Mouse (Mus musculus): ENCODE data around the gene Ebf1. TPM values are rescaled to one million over a fixed set of nuclear protein-coding genes. Genes with fewer than 3 reads are reported as not detected.

Gene Ebf1
- total RNA-seq, 1 experiment from 2014 or later, result 184 TPM

GRCm38 (mm10) chr11:44795767-44796166 is 178.7 kb downstream of the Ebf1 start:
- no peak for ATAC-seq (ENCODE audit: extremely low read depth, insufficient number of reproducible peaks, low FRiP score, poor library complexity, severe bottlenecking)

GRCm38 (mm10) chr11:44798270-44798669 is 181.2 kb downstream of the Ebf1 start:
- no peak for ATAC-seq (ENCODE audit: extremely low read depth, insufficient number of reproducible peaks, low FRiP score, poor library complexity, severe bottlenecking)

- no peak for ATAC-seq (ENCODE audit: extremely low read depth, insufficient number of reproducible peaks, low FRiP score, poor library complexity, severe bottlenecking)
These were observed 186.9 kb downstream of the Ebf1 start for GRCm38 (mm10) chr11:44804046-44804445.

- no peak for ATAC-seq (ENCODE audit: extremely low read depth, insufficient number of reproducible peaks, low FRiP score, poor library complexity, severe bottlenecking)
These were observed 189.5 kb downstream of the Ebf1 start for GRCm38 (mm10) chr11:44806589-44806988.

GRCm38 (mm10) chr11:44808855-44809546 is 191.9 kb downstream of the Ebf1 start:
- no peak for ATAC-seq (ENCODE audit: extremely low read depth, insufficient number of reproducible peaks, low FRiP score, poor library complexity, severe bottlenecking)

- ATAC-seq (ENCODE audit: extremely low read depth, insufficient number of reproducible peaks, low FRiP score, poor library complexity, severe bottlenecking), result no peak
These were observed 193.9 kb downstream of the Ebf1 start for GRCm38 (mm10) chr11:44811007-44811406.

GRCm38 (mm10) chr11:44812193-44812746 is 195.2 kb downstream of the Ebf1 start:
- no peak for ATAC-seq (ENCODE audit: extremely low read depth, insufficient number of reproducible peaks, low FRiP score, poor library complexity, severe bottlenecking)

- ATAC-seq (ENCODE audit: extremely low read depth, insufficient number of reproducible peaks, low FRiP score, poor library complexity, severe bottlenecking), result no peak
These were observed 196.4 kb downstream of the Ebf1 start for GRCm38 (mm10) chr11:44813534-44813933.

GRCm38 (mm10) chr11:44814847-44815246 is 197.7 kb downstream of the Ebf1 start:
- no peak for ATAC-seq (ENCODE audit: extremely low read depth, insufficient number of reproducible peaks, low FRiP score, poor library complexity, severe bottlenecking)

GRCm38 (mm10) chr11:44815991-44816390 is 198.9 kb downstream of the Ebf1 start:
- no peak for ATAC-seq (ENCODE audit: extremely low read depth, insufficient number of reproducible peaks, low FRiP score, poor library complexity, severe bottlenecking)

GRCm38 (mm10) chr11:44822312-44822711 is 205.2 kb downstream of the Ebf1 start:
- no peak for ATAC-seq (ENCODE audit: extremely low read depth, insufficient number of reproducible peaks, low FRiP score, poor library complexity, severe bottlenecking)

- no peak for ATAC-seq (ENCODE audit: extremely low read depth, insufficient number of reproducible peaks, low FRiP score, poor library complexity, severe bottlenecking)
These were observed 215.3 kb downstream of the Ebf1 start for GRCm38 (mm10) chr11:44832227-44832939.

GRCm38 (mm10) chr11:44832940-44833254 is 215.8 kb downstream of the Ebf1 start:
- no peak for ATAC-seq (ENCODE audit: extremely low read depth, insufficient number of reproducible peaks, low FRiP score, poor library complexity, severe bottlenecking)

GRCm38 (mm10) chr11:44833351-44833996 is 216.4 kb downstream of the Ebf1 start:
- ATAC-seq (ENCODE audit: extremely low read depth, insufficient number of reproducible peaks, low FRiP score, poor library complexity, severe bottlenecking), result no peak

- no peak for ATAC-seq (ENCODE audit: extremely low read depth, insufficient number of reproducible peaks, low FRiP score, poor library complexity, severe bottlenecking)
These were observed 218.0 kb downstream of the Ebf1 start for GRCm38 (mm10) chr11:44835166-44835565.

- ATAC-seq (ENCODE audit: extremely low read depth, insufficient number of reproducible peaks, low FRiP score, poor library complexity, severe bottlenecking), result no peak
These were observed 220.5 kb downstream of the Ebf1 start for GRCm38 (mm10) chr11:44837592-44837991.

- no peak for ATAC-seq (ENCODE audit: extremely low read depth, insufficient number of reproducible peaks, low FRiP score, poor library complexity, severe bottlenecking)
These were observed 224.3 kb downstream of the Ebf1 start for GRCm38 (mm10) chr11:44841127-44842056.

- ATAC-seq (ENCODE audit: extremely low read depth, insufficient number of reproducible peaks, low FRiP score, poor library complexity, severe bottlenecking), result no peak
These were observed 234.8 kb downstream of the Ebf1 start for GRCm38 (mm10) chr11:44851874-44852273.

GRCm38 (mm10) chr11:44852921-44853320 is 235.8 kb downstream of the Ebf1 start:
- ATAC-seq (ENCODE audit: extremely low read depth, insufficient number of reproducible peaks, low FRiP score, poor library complexity, severe bottlenecking), result no peak

Measured in neutrophil, adult 5-6 weeks (primary cell).